Mouse (Mus musculus) macrophage (primary cell): ENCODE measurements around the gene Lcp1. TPM values are rescaled to one million over a fixed set of nuclear protein-coding genes. Genes with fewer than 3 reads are reported as not detected.

Experiments used
- H3K27ac ChIP-seq: fragments of 350-480 bp; formaldehyde crosslinking; 2 replicates; pipeline ENCODE4 v1.9.0; 2021
- H3K36me3 ChIP-seq: fragments of 350-480 bp; formaldehyde crosslinking; 2 replicates; pipeline ENCODE4 v1.9.0; 2021; ENCODE audit errors: inconsistent target
- H3K4me3 ChIP-seq: fragments of 350-480 bp; formaldehyde crosslinking; 2 replicates; pipeline ENCODE4 v1.9.0; 2021; ENCODE audit errors: inconsistent target
- H3K79me2 ChIP-seq: fragments of 350-480 bp; formaldehyde crosslinking; 2 replicates; pipeline ENCODE4 v1.9.0; 2021; ENCODE audit errors: inconsistent target
- WGBS: methylation state at CpG from one replicate; pipeline ENCODE4 v1.1.7; 2026; ENCODE audit warnings: inconsistent platforms; ENCODE audit not compliant: missing documents; 5-methylcytosine and 5-hydroxymethylcytosine counted together
- polyA plus RNA-seq: library from polyadenylated mRNA; stranded (reverse); fragments of 250-400 nt; gene quantifications from 3 replicates; pipeline ENCODE4 v1.2.4, GENCODE M21; 2018; ENCODE audit warnings: inconsistent platforms

Gene Lcp1
- polyA plus RNA-seq, 1 experiment from 2014 or later, result 1,239 TPM

- Histone ChIP-seq H3K36me3 (no peaks in the 10 kb centered on the region), H3K4me3 (no peak overlapping the region), H3K79me2 (peaks cover 25% of the 10 kb centered on the region; the same call in 1 of the 2 replicates), H3K27ac (peak overlapping the region; percentile 100)
- WGBS, result 45% methylated on average over 9 of the region's 9 CpGs
Measured at GRCm38 (mm10) chr14:75164345-75164744, 33.4 kb downstream of the Lcp1 start.

- Histone ChIP-seq H3K27ac (peak overlapping the region; percentile 100), H3K36me3 (no peaks in the 10 kb centered on the region), H3K4me3 (no peak overlapping the region), H3K79me2 (peaks cover 30% of the 10 kb centered on the region; the same call in 1 of the 2 replicates)
- WGBS, result 83% methylated on average over 2 of the region's 2 CpGs
Measured at GRCm38 (mm10) chr14:75165574-75166131, 34.8 kb downstream of the Lcp1 start.

GRCm38 (mm10) chr14:75168501-75168900 is 37.6 kb downstream of the Lcp1 start:
- Histone ChIP-seq H3K4me3 (no peak overlapping the region), H3K79me2 (peaks cover 27% of the 10 kb centered on the region; the same call in 1 of the 2 replicates), H3K36me3 (no peaks in the 10 kb centered on the region), H3K27ac (peak overlapping the region; percentile 82)
- WGBS, result 0% methylated on average over 3 of the region's 3 CpGs

- Histone ChIP-seq H3K79me2 (peaks cover 33% of the 10 kb centered on the region; the same call in 1 of the 2 replicates), H3K27ac (peak overlapping the region; percentile 82), H3K4me3 (no peak overlapping the region), H3K36me3 (no peaks in the 10 kb centered on the region)
- 93% methylated on average over 1 of the region's 1 CpGs for WGBS
Measured at GRCm38 (mm10) chr14:75170546-75170945, 39.6 kb downstream of the Lcp1 start.

GRCm38 (mm10) chr14:75174296-75174695 is 43.4 kb downstream of the Lcp1 start:
- Histone ChIP-seq H3K27ac (peak overlapping the region; percentile 99), H3K79me2 (peaks cover 55% of the 10 kb centered on the region), H3K36me3 (no peaks in the 10 kb centered on the region), H3K4me3 (no peak overlapping the region)
- 92% methylated on average over 8 of the region's 8 CpGs for WGBS

GRCm38 (mm10) chr14:75174731-75175555 is 44.0 kb downstream of the Lcp1 start:
- Histone ChIP-seq H3K79me2 (peaks cover 55% of the 10 kb centered on the region), H3K27ac (peak overlapping the region; percentile 99), H3K4me3 (no peak overlapping the region), H3K36me3 (no peaks in the 10 kb centered on the region)
- WGBS, result 16% methylated on average over 9 of the region's 9 CpGs

- Histone ChIP-seq H3K4me3 (no peak overlapping the region), H3K36me3 (no peaks in the 10 kb centered on the region), H3K27ac (peak overlapping the region; percentile 99), H3K79me2 (peaks cover 62% of the 10 kb centered on the region)
- 76% methylated on average over 7 of the region's 7 CpGs for WGBS
Measured at GRCm38 (mm10) chr14:75175781-75176180, 44.9 kb downstream of the Lcp1 start.

- peak overlapping the region; percentile 99 for H3K27ac ChIP-seq
- 10% methylated on average over 4 of the region's 4 CpGs for WGBS
- no peaks in the 10 kb centered on the region for H3K36me3 ChIP-seq
- peaks cover 69% of the 10 kb centered on the region for H3K79me2 ChIP-seq
- peak overlapping the region; percentile 81 for H3K4me3 ChIP-seq
Measured at GRCm38 (mm10) chr14:75176425-75177045, 45.6 kb downstream of the Lcp1 start.

GRCm38 (mm10) chr14:75177400-75177799 is 46.5 kb downstream of the Lcp1 start:
- Histone ChIP-seq H3K27ac (peak overlapping the region; percentile 99), H3K4me3 (peak overlapping the region; percentile 81), H3K36me3 (no peaks in the 10 kb centered on the region), H3K79me2 (peaks cover 78% of the 10 kb centered on the region)
- WGBS, result 6% methylated on average over 3 of the region's 3 CpGs

- WGBS, result 3% methylated on average over 9 of the region's 14 CpGs
- Histone ChIP-seq H3K79me2 (peaks cover 85% of the 10 kb centered on the region), H3K27ac (peak overlapping the region; percentile 99), H3K36me3 (no peaks in the 10 kb centered on the region), H3K4me3 (peak overlapping the region; percentile 81)
Measured at GRCm38 (mm10) chr14:75178384-75178793, 47.5 kb downstream of the Lcp1 start.

GRCm38 (mm10) chr14:75178801-75179211 is 47.9 kb downstream of the Lcp1 start:
- Histone ChIP-seq H3K4me3 (peak overlapping the region; percentile 81), H3K79me2 (peaks cover 86% of the 10 kb centered on the region), H3K27ac (peak overlapping the region; percentile 99), H3K36me3 (no peaks in the 10 kb centered on the region)
- 0% methylated on average over 6 of the region's 10 CpGs for WGBS

- peaks cover 4% of the 10 kb centered on the region; the same call in 1 of the 2 replicates for H3K36me3 ChIP-seq
- under 1% methylated on average over 19 of the region's 20 CpGs for WGBS
- peaks cover 87% of the 10 kb centered on the region for H3K79me2 ChIP-seq
- H3K27ac ChIP-seq, result peak overlapping the region; percentile 99
- peak overlapping the region; percentile 81 for H3K4me3 ChIP-seq
Measured at GRCm38 (mm10) chr14:75179255-75179963, 48.5 kb downstream of the Lcp1 start.

- peaks cover 95% of the 10 kb centered on the region for H3K79me2 ChIP-seq
- H3K36me3 ChIP-seq, result peaks cover 6% of the 10 kb centered on the region; the same call in 1 of the 2 replicates
- WGBS, result 3% methylated on average over 7 of the region's 8 CpGs
- peak overlapping the region; percentile 81; the same call in 1 of the 2 replicates for H3K4me3 ChIP-seq
- H3K27ac ChIP-seq, result peak overlapping the region; percentile 99
Measured at GRCm38 (mm10) chr14:75180551-75180978, 49.7 kb downstream of the Lcp1 start.
